Mouse (Mus musculus): Measurements from ENCODE around the gene Atg10. TPM values are rescaled to one million over a fixed set of nuclear protein-coding genes. Genes with fewer than 3 reads are reported as not detected.

The Atg10 gene
- polyA plus RNA-seq, 1 experiment from 2014 or later = 14.7 TPM

DNA sequence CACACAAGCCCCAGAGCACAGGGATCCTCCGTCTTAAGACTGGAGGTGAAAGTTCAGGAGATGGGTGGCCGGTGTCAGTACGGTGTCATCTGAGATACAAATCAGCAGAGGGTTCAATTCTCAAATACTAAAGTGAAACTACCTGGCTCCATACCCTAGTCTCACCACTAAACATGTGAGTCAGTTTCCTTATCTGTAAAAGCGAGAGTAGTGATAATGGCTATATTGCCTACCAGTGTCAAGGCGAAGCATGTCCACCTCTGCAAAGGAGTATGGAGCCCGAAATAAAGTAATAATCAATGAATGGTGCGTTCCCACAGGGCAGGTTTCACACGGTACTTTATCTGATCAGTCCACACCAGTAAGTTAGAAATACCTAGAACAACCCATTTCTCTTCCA lies 43.4 kb downstream of the Atg10 start:
- Histone ChIP-seq H3K27me3 (ENCODE audit: control insufficient read depth, insufficient read depth, low read depth, low read length) (no peaks in the 10 kb centered on the region), H3K9me3 (ENCODE audit: control insufficient read depth, low read length) (no peaks in the 10 kb centered on the region), H3K36me3 (ENCODE audit: control insufficient read depth, insufficient read depth, low read length) (no peaks in the 10 kb centered on the region), H3K9ac (ENCODE audit: low read length) (no peak overlapping the region), H3K4me2 (ENCODE audit: low read depth, low read length) (no peak overlapping the region), H3K4me1 (replicated peaks; ENCODE audit: control insufficient read depth, insufficient read depth, low read length) (no peaks in the 10 kb centered on the region), H3K27ac (ENCODE audit: low read length) (no peak overlapping the region), H3K4me3 (ENCODE audit: low read length) (no peak overlapping the region)
- no peak for ATAC-seq (ENCODE audit: low read depth)
- WGBS = 87% methylated on average over 8 of the region's 8 CpGs

DNA sequence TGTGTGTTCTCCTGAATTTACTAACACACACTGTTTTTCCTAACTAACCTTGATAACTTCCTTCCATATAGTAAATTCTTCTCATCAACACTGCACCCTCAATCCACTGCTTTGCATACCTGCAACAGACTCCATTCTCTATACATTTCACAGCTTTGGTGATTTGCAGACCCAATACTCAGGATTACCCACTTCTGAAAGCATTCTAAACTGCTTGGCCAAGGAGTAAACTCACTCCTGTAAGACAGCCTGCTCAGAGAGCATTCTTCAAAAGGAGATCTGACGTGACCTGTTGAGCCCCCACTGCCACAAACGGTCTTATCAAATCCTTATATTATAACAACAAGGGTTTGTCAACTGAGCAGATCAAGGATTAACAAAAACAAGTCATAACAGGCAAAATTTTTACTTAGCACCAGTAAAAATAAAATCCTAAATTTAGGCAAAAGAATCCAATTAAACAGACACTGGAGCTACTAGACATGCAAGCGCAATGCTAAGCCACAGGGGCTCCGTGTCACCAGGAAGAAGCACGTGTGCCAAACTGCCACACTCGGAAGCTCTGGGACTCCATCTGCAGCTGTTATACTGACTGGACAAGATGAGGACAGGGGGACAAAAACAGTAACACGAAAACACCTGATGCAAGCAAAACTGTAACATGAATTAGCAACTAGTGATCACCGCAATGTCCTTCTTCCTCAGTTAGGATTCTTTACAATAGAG lies 44.4 kb downstream of the Atg10 start:
- Histone ChIP-seq H3K9ac (ENCODE audit: low read length) (no peak overlapping the region), H3K4me3 (ENCODE audit: low read length) (no peak overlapping the region), H3K9me3 (ENCODE audit: control insufficient read depth, low read length) (no peaks in the 10 kb centered on the region), H3K4me2 (ENCODE audit: low read depth, low read length) (no peak overlapping the region), H3K4me1 (replicated peaks; ENCODE audit: control insufficient read depth, insufficient read depth, low read length) (no peaks in the 10 kb centered on the region), H3K27ac (ENCODE audit: low read length) (no peak overlapping the region), H3K36me3 (ENCODE audit: control insufficient read depth, insufficient read depth, low read length) (no peaks in the 10 kb centered on the region), H3K27me3 (ENCODE audit: control insufficient read depth, insufficient read depth, low read depth, low read length) (no peaks in the 10 kb centered on the region)
- 68% methylated on average over 8 of the region's 8 CpGs for WGBS
- ATAC-seq (ENCODE audit: low read depth) = no peak

DNA sequence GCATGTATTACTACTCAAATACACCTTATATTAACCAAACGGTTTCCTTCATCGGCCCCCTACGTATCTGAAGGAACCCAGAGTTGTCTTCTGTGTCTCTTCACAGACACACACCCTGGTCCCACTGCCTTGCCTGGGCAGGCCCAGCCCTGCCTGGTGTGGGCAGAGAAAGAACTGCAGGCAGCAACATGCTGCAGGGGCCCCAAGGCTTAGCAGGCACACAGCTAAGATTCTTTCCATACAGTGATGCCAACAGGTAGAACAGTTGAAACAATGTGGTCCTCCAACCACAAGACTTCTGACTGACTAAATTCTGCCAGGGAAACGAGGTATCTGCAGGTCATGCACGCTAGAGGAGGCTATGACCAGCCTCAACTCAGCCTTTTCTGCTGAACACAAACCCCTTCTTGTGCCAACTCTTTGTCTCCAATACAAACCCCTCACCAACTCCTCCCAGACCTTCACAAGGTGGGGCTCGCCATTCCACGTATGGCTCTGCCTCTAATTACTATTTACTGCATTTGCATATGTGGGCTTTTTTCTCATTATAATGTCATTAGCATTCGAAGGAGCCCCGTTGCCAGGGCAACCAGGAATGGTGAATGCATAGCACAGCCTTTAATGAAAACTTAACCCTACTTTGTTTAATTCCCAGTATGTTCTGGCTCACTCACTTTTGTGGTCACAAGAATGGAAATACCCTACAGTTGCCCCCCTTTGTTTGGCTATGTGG lies 45.2 kb downstream of the Atg10 start:
- Histone ChIP-seq H3K9ac (ENCODE audit: low read length) (no peak overlapping the region), H3K36me3 (ENCODE audit: control insufficient read depth, insufficient read depth, low read length) (no peaks in the 10 kb centered on the region), H3K4me2 (ENCODE audit: low read depth, low read length) (no peak overlapping the region), H3K4me3 (ENCODE audit: low read length) (no peak overlapping the region), H3K27ac (ENCODE audit: low read length) (no peak overlapping the region), H3K4me1 (replicated peaks; ENCODE audit: control insufficient read depth, insufficient read depth, low read length) (no peaks in the 10 kb centered on the region), H3K27me3 (ENCODE audit: control insufficient read depth, insufficient read depth, low read depth, low read length) (no peaks in the 10 kb centered on the region), H3K9me3 (ENCODE audit: control insufficient read depth, low read length) (no peaks in the 10 kb centered on the region)
- 0 out of 2 replicates have a peak, but pooled peaks have one; percentile 31 for ATAC-seq (ENCODE audit: low read depth)
- 63% methylated on average over 9 of the region's 9 CpGs for WGBS

DNA sequence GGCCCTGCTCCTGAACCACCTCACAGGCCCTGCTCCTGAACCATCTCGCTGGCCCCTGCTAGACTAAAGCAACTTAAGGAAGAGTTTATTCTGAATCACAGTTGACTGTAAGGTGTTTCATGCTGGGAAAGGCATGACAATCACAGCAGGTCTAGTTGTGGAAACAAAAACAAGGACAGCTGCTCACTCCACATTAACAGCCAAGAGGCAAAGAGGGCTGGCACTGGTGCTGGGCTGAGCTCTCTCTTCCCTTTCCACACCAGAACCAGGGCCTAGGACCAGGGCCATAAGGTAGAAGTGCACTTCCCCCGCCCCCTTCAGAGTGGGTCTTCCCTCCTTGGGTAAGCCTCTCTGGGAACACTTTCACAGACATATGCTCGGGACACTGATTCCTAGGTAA lies 48.4 kb downstream of the Atg10 start:
- Histone ChIP-seq H3K9ac (ENCODE audit: low read length) (no peak overlapping the region), H3K27me3 (ENCODE audit: control insufficient read depth, insufficient read depth, low read depth, low read length) (no peaks in the 10 kb centered on the region), H3K4me2 (ENCODE audit: low read depth, low read length) (no peak overlapping the region), H3K9me3 (ENCODE audit: control insufficient read depth, low read length) (no peaks in the 10 kb centered on the region), H3K4me1 (replicated peaks; ENCODE audit: control insufficient read depth, insufficient read depth, low read length) (no peaks in the 10 kb centered on the region), H3K27ac (ENCODE audit: low read length) (no peak overlapping the region), H3K4me3 (ENCODE audit: low read length) (no peak overlapping the region), H3K36me3 (ENCODE audit: control insufficient read depth, insufficient read depth, low read length) (no peaks in the 10 kb centered on the region)
- ATAC-seq (ENCODE audit: low read depth) = no peak
- 67% methylated on average over 3 of the region's 3 CpGs for WGBS

DNA sequence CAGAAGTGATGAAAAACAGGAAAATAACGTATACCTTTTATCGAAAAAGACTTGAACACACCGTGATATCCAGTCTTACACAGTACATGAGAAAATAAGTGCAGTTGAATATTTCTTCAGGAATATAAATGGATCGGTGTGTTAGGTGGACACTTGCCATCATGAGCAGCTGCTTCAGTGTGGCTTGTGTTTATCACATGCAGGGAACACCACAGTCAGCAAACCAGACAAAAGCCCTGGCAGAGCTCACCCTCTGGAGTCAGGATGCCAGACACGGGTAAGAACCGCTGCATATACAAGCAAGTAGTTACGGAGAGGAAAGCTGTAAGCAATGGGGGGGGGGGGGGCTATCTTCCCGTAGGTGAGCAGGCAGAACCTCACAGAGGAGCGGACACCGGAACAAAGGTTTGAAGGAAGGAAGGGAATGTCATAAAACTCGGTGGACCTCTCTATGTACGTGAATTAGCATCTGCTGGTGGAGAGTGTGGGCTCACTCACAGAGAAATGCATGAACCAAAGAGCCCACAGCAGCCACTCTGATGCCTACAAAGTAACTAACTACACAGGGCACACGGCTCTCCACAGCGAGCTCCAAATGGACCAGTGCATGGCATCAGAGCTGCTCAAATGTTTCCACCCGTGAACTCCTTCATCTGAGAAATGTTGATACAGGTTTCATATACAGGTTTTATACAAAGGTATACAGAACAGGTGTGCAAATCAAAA lies 51.8 kb downstream of the Atg10 start:
- Histone ChIP-seq H3K4me2 (ENCODE audit: low read depth, low read length) (no peak overlapping the region), H3K36me3 (ENCODE audit: control insufficient read depth, insufficient read depth, low read length) (no peaks in the 10 kb centered on the region), H3K9me3 (ENCODE audit: control insufficient read depth, low read length) (no peaks in the 10 kb centered on the region), H3K27me3 (ENCODE audit: control insufficient read depth, insufficient read depth, low read depth, low read length) (no peaks in the 10 kb centered on the region), H3K9ac (ENCODE audit: low read length) (no peak overlapping the region), H3K27ac (ENCODE audit: low read length) (no peak overlapping the region), H3K4me3 (ENCODE audit: low read length) (no peak overlapping the region), H3K4me1 (replicated peaks; ENCODE audit: control insufficient read depth, insufficient read depth, low read length) (no peaks in the 10 kb centered on the region)
- no peak for ATAC-seq (ENCODE audit: low read depth)
- 79% methylated on average over 15 of the region's 15 CpGs for whole genome bisulfite sequencing

DNA sequence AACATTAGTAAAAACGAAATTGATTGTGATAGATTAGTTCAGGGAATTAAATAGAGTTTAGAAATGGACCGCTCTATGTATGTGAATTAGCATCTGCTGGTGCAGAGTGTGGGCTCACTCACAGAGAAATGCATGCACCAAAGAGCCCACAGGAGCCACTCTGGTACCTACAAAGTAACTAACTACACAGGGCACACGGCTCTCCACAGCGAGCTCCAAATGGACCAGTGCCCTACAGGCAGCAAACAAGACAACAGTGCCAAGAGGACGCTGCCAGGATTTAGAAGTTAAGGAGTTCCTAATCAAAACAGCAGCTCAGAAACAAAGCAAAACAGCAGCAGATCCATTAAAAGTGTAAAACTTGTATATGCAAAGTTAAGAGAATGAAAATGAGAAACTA lies 52.6 kb downstream of the Atg10 start:
- 76% methylated on average over 5 of the region's 5 CpGs for WGBS
- ATAC-seq (ENCODE audit: low read depth) = no peak
- H3K27ac ChIP-seq (ENCODE audit: low read length) = no peak overlapping the region
- H3K36me3 ChIP-seq (ENCODE audit: control insufficient read depth, insufficient read depth, low read length) = no peaks in the 10 kb centered on the region
- no peak overlapping the region for H3K4me3 ChIP-seq (ENCODE audit: low read length)
- no peaks in the 10 kb centered on the region for H3K9me3 ChIP-seq (ENCODE audit: control insufficient read depth, low read length)
- no peak overlapping the region for H3K4me2 ChIP-seq (ENCODE audit: low read depth, low read length)
- H3K9ac ChIP-seq (ENCODE audit: low read length) = no peak overlapping the region
- peaks cover 1% of the 10 kb centered on the region for H3K4me1 ChIP-seq (replicated peaks; ENCODE audit: control insufficient read depth, insufficient read depth, low read length)
- H3K27me3 ChIP-seq (ENCODE audit: control insufficient read depth, insufficient read depth, low read depth, low read length) = no peaks in the 10 kb centered on the region

DNA sequence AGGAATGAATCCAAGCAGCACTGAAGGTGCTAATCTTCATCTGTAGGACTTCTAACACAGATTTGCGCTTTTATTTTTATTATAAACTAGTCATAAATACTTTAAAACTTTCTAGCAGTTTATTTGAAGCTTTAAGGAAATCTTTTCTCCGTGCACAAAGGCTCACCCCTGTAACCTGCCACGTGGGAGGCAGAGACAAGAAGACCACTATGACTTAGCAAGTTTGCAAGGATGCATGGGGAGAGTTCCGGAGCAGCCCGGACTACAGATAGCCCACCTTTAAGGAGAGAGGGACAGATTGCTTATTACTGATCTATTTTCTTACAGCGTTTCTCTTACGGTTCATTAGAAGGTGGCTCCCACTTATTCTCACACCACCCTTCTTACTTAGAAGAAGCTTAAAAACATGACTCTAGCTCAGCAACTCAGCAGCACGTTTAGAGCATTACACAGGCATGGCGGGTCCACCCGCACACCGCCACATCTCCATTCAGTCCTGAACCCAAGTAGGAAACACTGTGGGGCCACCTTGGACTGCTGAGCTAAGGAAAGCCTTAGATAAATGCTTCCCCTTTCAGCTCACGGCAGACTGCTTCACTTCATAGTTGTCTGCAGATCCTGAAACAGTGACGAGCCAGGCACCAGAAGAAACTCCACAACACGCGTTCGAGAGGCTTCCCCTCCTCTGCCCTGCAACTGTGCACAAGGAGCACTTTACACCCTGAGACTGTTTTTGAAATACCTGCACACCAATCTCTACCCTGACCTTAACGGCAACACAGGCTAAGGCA lies 54.0 kb downstream of the Atg10 start:
- 75% methylated on average over 17 of the region's 17 CpGs for WGBS
- no peak for ATAC-seq (ENCODE audit: low read depth)
- H3K27ac ChIP-seq (ENCODE audit: low read length) = no peak overlapping the region

DNA sequence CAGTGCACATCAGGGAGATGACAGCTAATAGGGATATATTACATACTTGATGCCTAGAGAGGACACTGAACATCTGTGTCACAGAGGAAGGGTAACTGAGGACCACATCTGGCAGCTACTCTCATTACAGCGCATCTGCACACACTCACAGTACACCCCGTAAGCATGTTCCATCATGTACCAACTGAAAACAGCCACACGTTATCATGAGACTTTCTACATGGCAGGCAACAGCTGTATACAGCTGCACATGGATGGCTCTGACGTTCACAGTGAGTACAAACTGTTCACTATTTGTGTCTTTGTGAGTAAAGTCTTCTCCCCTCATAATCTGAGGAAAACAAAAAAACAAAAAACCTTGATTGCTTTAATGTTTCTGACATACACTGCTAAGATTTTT lies 55.3 kb downstream of the Atg10 start:
- ATAC-seq (ENCODE audit: low read depth) = peak; percentile 87
- Histone ChIP-seq H3K4me2 (ENCODE audit: low read depth, low read length) (no peak overlapping the region), H3K9me3 (ENCODE audit: control insufficient read depth, low read length) (no peaks in the 10 kb centered on the region), H3K9ac (ENCODE audit: low read length) (no peak overlapping the region), H3K4me1 (replicated peaks; ENCODE audit: control insufficient read depth, insufficient read depth, low read length) (peaks cover 7% of the 10 kb centered on the region), H3K4me3 (ENCODE audit: low read length) (no peak overlapping the region), H3K27me3 (ENCODE audit: control insufficient read depth, insufficient read depth, low read depth, low read length) (no peaks in the 10 kb centered on the region), H3K36me3 (ENCODE audit: control insufficient read depth, insufficient read depth, low read length) (no peaks in the 10 kb centered on the region), H3K27ac (ENCODE audit: low read length) (peak overlapping the region; percentile 67)
- 58% methylated on average over 4 of the region's 4 CpGs for WGBS

More for the DNA sequence above, 54.0 kb downstream of the Atg10 start:
- Histone ChIP-seq H3K9me3 (ENCODE audit: control insufficient read depth, low read length) (no peaks in the 10 kb centered on the region), H3K9ac (ENCODE audit: low read length) (no peak overlapping the region), H3K27me3 (ENCODE audit: control insufficient read depth, insufficient read depth, low read depth, low read length) (no peaks in the 10 kb centered on the region), H3K4me1 (replicated peaks; ENCODE audit: control insufficient read depth, insufficient read depth, low read length) (peaks cover 7% of the 10 kb centered on the region), H3K4me3 (ENCODE audit: low read length) (no peak overlapping the region), H3K4me2 (ENCODE audit: low read depth, low read length) (no peak overlapping the region), H3K36me3 (ENCODE audit: control insufficient read depth, insufficient read depth, low read length) (no peaks in the 10 kb centered on the region)
